Mouse (Mus musculus) heart, adult 2 months (tissue): ENCODE data around the gene Usp28.

Source experiments
- CTCF ChIP-seq: fragments of 200-600 bp; IDR thresholded peaks from 2 replicates; pipeline ENCODE4 v1.8.1; 2022; ENCODE audit warnings: antibody characterized with exemption, mild to moderate bottlenecking, moderate library complexity
- EP300 ChIP-seq: fragments of 200-500 bp; IDR thresholded peaks from 2 replicates; pipeline ENCODE4 v1.6.1; 2011; ENCODE audit warnings: low read depth, low read length, control low read depth; ENCODE audit not compliant: insufficient read depth
- POLR2A ChIP-seq: fragments of 200-500 bp; IDR thresholded peaks from 2 replicates; pipeline ENCODE4 v1.6.1; 2011; ENCODE audit warnings: mild to moderate bottlenecking, low read depth, low read length, control low read depth; ENCODE audit not compliant: insufficient read depth

- TF ChIP-seq POLR2A (no peak), EP300 (no peak), CTCF (no peak)
These were observed 9.6 kb downstream of the Usp28 start for GRCm38 (mm10) chr9:48994779-48995178.
